Mouse (Mus musculus) spleen, adult 12 weeks (tissue): ENCODE data around the gene Spsb4.

Experiments
- DNase-seq: peaks from one replicate; pipeline ENCODE4 v3.0.0; 2022; ENCODE audit warnings: low spot score

Spsb4 gene

DNA sequence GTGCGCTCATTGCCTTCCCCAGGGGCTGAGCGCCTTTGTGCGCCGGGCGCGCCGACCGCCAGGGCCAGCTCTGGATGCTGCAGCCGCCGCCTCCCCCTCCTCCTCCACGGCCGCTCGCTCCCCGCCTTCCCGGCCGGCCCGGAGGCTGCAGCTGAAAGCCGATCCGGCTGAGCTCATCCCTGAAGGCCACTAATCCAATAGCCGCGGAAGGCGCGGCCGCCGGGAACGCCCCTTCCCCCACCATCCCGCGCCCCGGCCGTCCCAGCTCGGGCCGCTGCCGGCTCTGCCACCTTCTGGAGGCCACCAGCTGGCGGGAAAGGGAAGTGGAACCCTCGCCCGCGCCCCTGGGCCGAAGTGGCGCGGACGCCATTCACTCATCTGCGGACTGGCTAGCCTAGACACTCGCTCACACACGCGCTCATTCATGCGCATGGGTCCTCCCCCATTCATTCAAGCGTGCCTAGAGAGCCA is at the start of gene Spsb4:
Gene Spsb4, minus strand, starts transcription at position 167 of the 471 bp plus-strand sequence.
- DNase-seq = no peak

DNA sequence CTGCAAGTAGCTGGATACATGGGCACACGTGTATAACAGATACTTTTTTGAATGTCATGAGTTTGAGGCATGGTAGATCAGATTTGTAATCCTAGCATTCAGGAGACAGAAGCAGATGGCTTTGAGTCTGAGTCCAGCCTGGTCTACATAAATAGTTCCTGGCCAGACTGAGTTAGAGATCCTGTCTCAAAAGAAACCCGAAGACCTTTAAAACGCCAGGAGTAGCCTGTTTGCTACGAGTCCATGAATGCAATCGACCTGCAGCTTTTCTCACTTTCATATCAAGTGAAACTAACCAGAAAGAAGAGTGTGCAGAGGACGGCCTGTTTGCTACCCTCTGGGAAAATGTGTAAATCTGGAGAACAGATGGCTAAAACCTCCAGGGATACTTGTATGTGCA is 49.1 kb upstream of the Spsb4 start:
- DNase-seq = no peak

DNA sequence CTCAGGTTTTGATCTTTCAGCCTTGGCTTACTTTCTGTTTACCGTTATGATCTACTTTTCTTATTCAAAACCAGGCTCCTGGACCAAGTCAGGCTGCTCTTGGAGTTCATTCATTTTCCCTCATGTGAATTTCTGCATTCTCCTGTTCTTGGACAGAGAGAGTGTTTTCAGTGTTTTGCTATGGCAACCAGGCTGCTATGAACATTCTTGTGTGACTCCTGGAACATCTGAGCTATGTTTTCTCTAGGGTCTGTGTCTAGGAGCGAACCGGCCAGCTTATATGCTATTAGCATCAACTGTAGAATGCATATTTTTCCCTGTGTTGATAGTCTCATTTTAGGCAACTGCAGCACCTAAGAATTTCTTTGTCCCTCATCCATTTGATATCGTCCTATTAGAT is 47.2 kb upstream of the Spsb4 start:
- no peak for DNase-seq

DNA sequence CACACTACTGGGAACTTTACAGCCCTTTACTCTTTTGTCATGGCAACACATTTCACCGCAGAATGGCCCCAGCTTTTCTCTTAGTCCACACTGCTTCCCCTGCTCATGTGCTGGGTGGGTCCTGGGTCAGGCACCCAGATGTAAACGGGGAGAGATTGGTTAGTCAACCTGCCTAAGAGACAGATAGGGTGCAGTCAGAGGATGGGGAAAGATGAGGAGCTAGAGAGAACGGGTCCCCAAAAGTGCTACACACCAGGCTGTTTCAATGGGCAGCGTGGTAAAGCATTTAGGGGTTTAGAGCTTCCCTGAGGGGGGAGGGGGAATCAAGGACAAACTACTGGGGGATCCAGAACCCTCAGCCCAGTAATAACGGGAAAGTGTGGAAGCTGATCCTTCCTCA is 46.6 kb upstream of the Spsb4 start:
- DNase-seq = no peak

DNA sequence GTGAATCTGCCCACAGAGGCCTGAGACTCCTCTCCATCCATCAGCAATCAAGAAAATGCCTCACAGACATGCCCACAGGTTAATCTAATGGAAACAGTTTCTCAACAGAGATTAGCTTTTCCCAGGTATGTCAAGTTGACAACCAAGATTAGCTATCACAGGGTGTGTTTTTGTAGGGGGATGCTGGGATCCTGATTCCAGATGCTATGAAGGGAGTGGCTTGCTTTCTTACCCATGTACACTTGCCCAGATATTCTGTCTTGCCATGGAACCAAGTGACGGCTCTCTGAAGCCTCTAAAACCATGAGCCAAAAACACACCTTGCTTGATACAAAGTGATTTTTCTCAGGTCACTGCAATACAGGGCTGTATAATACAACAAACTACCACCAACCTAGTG is 45.5 kb upstream of the Spsb4 start:
- DNase-seq = no peak

DNA sequence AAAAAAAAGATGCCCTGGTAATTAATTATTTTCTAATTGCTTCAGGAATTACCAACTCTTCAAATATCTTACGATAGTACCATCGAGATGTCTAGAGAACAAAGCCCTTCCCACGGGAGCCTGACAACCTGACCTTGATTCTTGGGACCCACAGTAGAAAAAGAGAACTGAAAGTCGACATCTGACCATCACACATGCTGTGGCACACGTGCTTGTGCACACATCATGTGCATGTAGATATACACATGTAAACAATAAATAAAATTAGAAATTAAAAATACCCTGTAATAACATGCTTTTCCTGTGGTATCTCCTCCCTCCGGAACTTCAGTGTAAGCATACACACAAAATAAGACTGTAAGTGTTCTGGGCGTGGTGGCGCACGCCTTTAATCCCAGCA is 43.1 kb upstream of the Spsb4 start:
- DNase-seq = no peak

DNA sequence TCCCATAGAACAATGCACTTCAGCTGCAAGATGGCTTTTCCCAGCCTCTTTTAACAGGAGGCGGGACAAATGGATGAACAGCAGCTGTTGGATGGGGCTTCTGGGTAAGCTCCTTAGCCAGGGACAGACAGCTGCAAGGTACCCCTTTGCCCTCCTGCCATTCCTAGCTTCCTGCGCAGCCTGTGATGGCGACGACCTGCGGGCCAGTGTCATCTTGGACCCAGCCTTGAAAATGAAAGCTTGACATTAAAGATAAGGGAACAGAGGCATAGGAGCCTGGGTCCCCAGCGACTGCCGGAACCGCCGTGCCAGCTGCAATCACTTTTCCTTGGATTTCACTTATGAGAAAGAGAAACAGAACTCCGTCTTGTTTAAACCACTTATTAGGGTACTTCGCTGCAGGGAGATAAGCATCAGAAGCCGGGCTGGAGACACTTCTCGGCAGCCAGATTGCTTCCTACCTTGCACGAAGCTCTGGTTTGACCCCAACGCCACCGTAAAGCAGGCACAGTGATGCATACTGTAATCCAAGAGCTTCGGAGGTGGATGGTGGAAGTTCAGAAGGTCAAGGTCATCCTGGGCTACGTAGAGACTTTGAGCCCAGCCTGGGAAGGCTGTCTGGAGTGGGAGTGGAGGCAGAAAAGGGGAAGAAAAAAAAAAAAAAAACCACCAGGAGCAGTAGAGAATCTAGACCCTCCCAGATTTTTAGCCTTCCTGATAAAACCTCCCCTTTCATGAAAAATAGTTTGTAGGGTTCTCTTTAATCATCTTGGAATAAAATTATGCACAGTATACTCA is 38.1 kb upstream of the Spsb4 start:
- no peak for DNase-seq

DNA sequence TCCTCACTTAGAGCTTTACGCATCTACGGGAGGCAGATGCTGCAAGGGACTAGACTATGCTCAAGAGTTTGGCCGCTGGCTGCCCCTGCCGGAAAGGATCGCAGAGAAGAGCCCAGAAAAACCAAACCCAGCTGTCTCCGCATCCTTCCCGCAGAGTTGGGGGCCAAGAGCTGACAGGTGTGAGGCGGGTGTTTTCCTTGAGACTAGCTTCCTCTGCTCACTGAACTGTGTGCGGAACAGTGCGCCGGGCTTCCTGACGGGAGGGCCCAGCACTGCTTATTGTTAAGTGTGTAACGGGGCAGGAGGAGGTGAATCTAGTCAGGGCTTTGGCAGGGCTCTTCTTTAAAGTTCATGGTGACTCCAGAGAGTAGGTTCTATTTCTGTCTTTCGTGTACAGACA is 37.3 kb upstream of the Spsb4 start:
- no peak for DNase-seq

DNA sequence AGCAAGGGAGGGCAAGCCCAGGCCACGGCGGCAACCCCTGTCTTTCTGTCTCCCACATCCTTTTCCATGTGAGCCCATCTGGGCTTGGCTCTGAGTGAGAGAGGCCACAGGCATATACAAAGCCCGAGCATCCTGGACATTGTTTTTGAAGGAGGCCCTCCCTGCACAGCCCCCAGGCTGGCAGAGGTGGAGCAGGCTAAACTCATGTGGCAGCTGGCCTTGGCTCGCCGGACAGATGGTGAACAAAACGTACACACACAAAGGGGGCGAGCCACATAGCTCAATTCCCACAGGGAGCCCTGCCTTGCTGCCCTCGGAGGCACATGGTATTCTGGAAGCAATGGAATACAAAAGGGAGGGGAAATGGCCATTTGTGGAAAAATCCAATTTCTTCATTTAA is 32.5 kb upstream of the Spsb4 start:
- no peak for DNase-seq

DNA sequence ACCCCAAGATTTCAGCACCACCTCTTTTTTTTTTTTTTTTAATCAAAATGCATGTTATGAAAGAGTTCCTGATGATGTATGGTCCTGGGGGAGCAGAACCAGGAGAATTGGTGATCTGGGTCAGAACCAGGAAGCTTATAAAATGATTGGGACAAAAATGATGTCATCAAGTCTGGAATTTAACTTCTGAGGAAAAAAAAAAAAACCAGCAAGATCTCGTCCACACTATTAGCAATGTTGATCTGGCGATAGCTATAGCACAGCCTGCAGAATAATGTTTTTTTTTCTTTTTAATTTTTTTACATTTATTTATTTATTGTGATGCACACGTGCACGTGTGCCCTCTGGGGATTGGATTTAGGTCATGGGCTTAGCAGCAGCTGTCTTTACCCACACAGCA is 27.6 kb upstream of the Spsb4 start:
- no peak for DNase-seq

DNA sequence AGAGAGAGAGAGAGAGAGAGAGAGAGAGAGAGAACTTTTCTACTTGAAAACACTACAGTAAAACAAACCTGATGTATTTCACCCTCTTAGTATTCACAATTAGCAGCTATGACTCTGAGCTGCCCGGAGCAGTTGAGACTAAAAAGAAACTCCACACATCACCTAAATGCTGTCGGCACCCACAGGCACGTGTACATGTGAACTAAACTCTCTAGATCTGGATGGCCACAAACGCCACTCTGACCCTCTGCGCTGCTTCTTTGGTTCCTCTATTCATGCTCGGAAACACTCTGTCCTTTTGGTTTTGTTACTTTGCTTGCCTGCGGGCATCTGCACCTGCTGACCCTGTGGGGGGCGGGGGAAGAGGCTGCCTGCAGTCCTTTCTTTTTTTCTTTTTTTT is 23.0 kb upstream of the Spsb4 start:
- DNase-seq = no peak

DNA sequence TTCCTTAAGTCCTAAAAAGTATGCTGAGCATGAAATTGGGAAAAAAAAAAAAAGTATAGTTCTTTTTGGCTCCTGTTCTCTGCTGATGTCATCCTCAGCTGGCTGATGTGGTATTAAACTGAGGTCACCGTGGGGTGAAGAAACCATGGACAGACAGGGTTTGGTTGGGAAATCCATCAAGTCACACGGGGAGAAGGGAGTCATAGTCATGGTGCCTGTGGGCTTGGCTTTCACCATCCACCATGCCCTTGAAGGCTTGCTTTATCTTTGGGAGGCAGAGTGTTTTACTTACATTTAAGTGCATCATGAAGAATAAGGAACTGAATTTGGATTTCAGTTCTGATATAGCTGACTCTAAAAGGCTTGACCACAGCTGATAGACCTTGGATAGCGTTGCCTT is 19.4 kb upstream of the Spsb4 start:
- DNase-seq = no peak

DNA sequence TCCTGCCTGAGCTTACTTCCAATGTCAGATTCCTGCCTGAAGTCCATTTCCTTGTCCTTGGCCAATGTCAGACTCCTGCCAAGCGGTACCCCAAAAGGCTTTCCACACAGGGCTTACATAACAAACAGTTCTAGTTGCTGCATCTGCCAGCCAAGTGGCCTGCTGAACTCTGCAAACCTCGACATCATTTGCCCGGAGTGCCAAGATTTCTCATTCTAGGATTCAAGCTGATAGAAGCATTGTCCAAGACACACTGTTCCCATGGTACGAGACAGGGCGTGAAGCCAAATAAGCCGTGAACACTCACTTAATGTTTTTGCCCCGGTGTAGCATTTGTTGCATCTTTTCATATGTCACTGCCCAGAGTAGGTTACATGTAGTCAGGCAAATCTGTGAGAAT is 18.0 kb upstream of the Spsb4 start:
- DNase-seq = no peak

DNA sequence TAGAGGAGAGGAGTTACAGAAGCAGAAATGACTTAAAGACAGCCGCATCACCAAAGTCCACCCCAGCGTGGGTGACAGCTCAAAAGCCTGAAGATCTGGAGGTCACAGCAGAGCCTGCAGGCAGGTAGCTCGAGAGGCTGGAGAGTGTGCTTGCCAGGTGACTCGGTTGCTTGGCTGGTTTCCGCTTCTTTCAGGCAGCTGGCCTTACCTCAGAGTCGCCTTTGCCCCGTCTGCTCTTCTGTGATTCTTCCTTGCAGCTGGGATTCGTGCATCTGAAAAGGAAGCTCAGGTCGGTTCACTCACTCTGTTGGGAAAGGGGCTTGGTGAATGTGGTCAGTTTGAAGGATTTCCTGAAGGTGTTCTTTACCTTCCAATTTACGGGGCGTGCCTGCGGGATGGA is 8.7 kb upstream of the Spsb4 start:
- no peak for DNase-seq

DNA sequence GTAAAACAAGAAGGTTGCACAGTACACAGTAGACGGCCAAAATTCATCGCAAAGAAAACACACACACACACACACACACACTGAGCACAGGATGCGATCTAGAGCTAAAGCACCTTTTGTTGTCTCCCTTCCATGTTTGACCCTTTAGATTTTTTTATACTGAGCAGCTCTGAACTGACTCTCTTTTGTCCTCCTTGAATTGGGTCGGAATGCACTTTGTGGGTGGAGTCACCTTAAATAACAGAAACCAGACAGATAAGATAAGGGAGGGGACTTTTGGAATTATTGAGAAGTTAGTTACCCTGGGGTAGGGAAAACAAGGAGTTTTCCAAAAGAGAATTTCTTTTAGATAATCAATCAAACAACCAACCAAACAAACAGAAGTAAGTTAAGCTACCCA is 7.4 kb upstream of the Spsb4 start:
- DNase-seq = no peak

DNA sequence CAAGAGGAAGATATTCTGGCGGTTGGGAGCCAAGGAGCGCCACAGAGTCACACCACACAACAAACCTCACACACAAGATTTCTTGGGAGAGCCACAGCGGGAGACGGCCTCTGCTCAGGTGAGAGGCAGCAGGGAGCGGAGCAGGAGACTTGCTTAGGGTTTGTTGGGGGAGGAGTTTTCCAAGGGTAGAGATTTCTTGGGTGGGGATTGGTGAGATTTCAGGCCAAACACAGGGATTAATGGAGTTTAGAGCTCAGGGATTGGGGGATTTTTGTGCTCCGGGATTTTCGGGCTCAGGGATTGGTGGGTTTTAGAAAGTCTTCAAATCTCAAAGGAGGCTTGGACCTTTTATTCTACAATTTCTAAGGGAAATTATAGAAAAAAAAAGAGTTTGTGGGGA is 5.8 kb upstream of the Spsb4 start:
- no peak for DNase-seq

DNA sequence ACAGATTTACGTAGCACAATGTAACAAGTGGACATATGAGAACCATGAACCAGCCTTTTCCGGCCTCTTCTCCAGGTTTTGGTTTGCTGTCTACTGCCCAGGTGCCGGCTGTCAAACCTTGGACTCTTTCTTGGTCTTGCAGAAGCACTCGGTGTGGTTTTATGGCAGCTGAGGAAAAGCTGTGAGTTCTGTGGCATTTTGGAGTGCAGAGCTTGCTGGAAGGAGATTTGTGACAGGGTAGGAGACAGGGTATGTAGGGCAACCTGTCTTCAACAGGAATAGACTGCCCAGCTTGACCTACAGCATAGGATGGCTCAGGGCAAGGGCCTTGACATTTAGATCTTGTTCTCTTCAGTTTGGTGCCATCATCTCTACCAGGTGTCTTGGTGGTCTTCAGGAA is 4.3 kb upstream of the Spsb4 start:
- DNase-seq = no peak

DNA sequence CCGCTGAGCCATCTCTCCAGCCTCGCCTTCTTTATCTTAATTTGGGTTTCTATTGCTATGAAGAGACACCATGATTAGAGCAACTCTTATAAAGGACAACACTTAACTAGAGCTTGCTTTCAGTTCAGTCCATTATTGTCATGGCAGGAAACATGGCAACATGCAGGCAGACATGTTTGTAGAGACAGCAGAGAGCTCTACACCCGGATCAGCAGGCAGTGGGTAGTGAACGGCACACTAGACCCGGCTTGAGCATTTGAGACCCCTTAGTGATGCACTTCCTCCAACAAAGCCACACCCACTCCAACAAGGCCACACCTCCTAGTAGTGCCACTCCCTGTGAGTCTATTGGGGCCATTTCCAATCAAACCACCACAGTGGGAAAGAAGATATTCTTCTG is 3.7 kb upstream of the Spsb4 start:
- no peak for DNase-seq

DNA sequence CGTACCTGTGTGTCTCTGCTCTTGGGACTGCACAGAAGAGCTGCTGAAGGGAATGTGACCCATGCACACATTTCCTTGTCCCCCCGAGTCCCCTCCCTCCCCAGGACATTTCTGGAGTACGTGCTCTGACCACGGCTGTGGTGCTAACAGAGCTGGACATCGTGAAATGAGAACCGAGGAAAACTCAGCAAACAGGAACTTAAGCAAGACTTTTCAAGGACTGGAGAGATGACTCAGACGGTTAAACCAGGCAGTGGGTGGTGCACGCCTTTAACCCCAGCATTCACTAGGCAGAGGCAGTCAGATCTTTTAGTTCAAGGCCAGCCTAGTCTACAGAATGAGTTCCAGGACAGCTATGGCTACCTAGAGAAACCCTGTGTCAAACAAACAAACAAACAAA is 1.5 kb upstream of the Spsb4 start:
- DNase-seq = no peak

DNA sequence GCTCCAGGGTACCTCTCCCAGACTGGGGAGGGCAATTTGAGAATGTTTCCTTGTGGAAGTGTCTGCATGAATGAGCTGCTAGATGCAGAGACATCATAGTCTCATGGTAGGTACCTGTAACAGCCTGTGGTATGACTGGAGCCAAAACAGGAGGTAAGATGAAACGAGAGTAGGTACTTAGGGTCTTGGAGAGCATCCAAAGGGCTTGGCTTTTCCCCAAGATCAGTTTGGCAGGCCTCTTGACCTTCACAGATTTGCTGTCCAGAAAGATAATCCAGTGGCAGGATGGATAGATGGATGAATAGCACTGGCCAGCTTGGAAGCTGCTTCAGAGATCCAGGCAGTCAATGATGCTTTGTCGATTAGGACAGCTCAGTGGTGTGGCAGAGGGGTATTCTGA is 1.0 kb upstream of the Spsb4 start:
- no peak for DNase-seq

DNA sequence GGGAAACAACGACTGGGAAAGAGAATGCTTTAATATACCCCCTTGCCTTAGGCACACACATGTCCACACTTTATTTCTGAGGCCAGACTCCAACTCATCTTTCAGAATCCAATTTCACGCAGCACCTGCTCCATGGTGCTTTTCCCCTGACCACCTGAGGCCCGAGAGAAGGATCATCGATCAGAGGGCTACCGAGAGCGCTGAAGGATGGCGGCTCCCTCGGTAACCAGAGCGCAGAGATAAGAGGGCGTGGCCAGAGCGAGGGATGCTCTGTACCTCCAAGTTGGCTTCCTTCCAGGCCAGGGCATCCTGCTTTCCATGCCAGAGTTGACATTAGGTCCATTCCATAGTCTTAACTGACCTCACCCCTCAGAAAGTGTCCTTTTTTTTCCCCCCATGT is 588 bp upstream of the Spsb4 start:
- no peak for DNase-seq

DNA sequence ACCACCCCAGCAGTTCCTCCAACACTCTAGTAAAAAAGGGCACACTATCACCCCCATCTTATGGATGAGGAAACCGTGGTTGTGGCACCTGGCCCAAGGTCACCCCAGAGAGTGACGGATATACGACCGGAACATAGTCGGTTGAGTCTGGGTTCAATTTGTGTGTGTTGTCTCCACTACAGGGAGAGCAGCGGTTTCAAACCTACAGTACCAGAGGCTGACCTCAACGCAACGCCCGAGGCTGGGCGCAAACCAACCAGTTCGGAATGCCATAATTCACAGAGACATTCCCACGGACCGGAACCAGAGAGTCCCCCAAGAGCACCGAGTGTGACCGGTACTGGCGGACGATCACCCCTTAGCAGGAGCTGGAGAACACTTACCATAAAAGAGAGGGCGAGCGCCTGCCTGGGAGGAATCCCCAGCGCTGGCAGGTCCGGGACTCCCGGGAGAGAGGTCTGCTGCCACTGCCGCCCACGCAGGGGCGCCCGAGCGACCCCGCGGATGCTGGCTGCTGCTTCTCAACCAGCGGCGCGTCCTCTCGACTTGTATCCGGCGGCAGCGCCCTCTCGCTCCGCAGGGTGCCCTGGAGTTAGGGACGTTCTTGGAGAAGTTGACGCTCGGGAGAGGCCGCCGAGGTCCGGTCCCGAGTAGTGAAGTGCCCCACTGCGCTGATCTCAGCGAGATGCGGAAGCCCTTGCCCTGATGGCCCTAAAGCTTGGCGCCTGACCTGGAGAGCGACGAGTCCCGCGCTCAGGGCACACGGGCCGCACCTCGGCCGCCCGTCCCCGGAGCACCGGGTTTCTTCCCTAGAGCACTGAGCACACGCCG is 617 bp downstream of the Spsb4 start:
- DNase-seq = no peak

DNA sequence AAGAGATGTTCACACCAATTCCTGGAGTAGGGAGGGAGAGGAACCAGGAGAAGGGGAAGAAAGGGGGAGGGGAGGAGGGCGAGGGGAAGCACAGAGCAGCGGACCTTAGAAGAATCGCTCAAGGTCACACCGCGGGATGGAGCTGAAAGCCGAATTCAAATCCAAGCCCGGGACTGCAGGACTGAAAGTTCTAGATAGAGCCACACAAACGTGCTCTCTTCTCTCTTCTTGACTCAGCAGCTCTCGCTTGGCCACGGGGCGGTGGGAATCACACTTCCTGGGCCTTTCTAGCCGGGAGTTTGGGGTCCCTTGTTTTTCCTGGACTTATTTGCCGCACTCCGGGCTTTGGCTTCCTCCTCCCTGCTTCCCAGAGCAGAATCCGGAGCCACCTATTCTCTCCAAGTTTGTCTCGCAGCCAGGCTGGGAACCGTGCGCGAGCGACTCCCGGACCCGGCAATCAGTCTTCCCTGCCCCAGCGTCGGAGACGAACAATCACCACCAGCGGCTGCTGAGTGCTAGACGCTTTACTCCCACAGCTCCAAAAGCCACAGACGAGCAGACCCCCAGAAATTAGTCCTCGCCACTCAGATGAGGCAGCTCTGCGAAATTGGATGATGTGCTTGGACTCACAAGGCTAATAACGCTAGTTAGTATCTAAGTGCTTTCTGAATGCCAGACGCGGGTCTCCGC is 1.4 kb downstream of the Spsb4 start:
- DNase-seq = no peak
